Mouse (Mus musculus) myocyte (in vitro differentiated cells): ENCODE measurements around the gene Gif. TPM values are rescaled to one million over a fixed set of nuclear protein-coding genes. Genes with fewer than 3 reads are reported as not detected.

Experiments used
- H3K27me3 ChIP-seq: one replicate; pipeline ENCODE4 v1.6.1; 2011; ENCODE audit not compliant: control insufficient read depth, insufficient read depth, insufficient read length
- H3K36me3 ChIP-seq: one replicate; pipeline ENCODE4 v1.6.1; 2011; ENCODE audit not compliant: control insufficient read depth, insufficient read depth
- H3K4me2 ChIP-seq: one replicate; pipeline ENCODE4 v1.6.1; 2011; ENCODE audit warnings: low read depth, control low read depth
- H3K4me3 ChIP-seq: one replicate; pipeline ENCODE4 v1.5.1; 2011; ENCODE audit warnings: mild to moderate bottlenecking, control low read depth, moderate library complexity
- H3K79me2 ChIP-seq: one replicate; pipeline ENCODE4 v1.6.1; 2011; ENCODE audit not compliant: control insufficient read depth, insufficient read depth
- H3ac ChIP-seq: one replicate; pipeline ENCODE4 v1.6.1; 2011; ENCODE audit not compliant: control insufficient read depth, insufficient read length
- CEBPB ChIP-seq: IDR thresholded peaks from 2 replicates; pipeline ENCODE4 v1.6.1; 2011; ENCODE audit warnings: mild to moderate bottlenecking, moderate library complexity; ENCODE audit not compliant: poor library complexity, insufficient read depth, severe bottlenecking
- E2F4 ChIP-seq: IDR thresholded peaks from one replicate; pipeline ENCODE4 v1.6.1; 2011; ENCODE audit warnings: mild to moderate bottlenecking, control low read depth, moderate library complexity; ENCODE audit not compliant: insufficient read depth
- MAX ChIP-seq: IDR thresholded peaks from one replicate; pipeline ENCODE4 v1.6.1; 2011; ENCODE audit warnings: low read depth, mild to moderate bottlenecking, control low read depth
- POLR2A ChIP-seq: IDR thresholded peaks from one replicate; pipeline ENCODE4 v1.6.1; 2011; ENCODE audit warnings: low read depth, mild to moderate bottlenecking, control low read depth, moderate library complexity; ENCODE audit not compliant: insufficient read length
- REST ChIP-seq: IDR thresholded peaks from one replicate; pipeline ENCODE4 v1.6.1; 2011; ENCODE audit warnings: mild to moderate bottlenecking, control low read depth, moderate library complexity; ENCODE audit not compliant: insufficient read depth, insufficient read length
- SRF ChIP-seq: IDR thresholded peaks from one replicate; pipeline ENCODE4 v1.6.1; 2011; ENCODE audit warnings: low read depth; ENCODE audit not compliant: control insufficient read depth, insufficient read length
- TCF12 ChIP-seq: IDR thresholded peaks from one replicate; pipeline ENCODE4 v1.6.1; 2011; ENCODE audit warnings: mild to moderate bottlenecking, control low read depth; ENCODE audit not compliant: poor library complexity, insufficient read depth, severe bottlenecking
- TCF3 ChIP-seq: IDR thresholded peaks from one replicate; pipeline ENCODE4 v1.6.1; 2011; ENCODE audit warnings: low read depth, control low read depth; ENCODE audit not compliant: insufficient read length
- polyA plus RNA-seq: library from polyadenylated mRNA; unstranded; fragments of >200 nt; fragmentation: generic; extraction: Trizol; gene quantifications from one replicate; pipeline ENCODE4 v1.2.1, GENCODE M21; 2012; ENCODE audit warnings: missing spikeins

Gene Gif
- polyA plus RNA-seq, 1 experiment, result not detected

GRCm38 (mm10) chr19:11811688-11812365 lies 64.5 kb downstream of the Gif start:
- H3K4me3 ChIP-seq, result no peak overlapping the region
- no peaks in the 10 kb centered on the region for H3K27me3 ChIP-seq
- H3K36me3 ChIP-seq, result no peaks in the 10 kb centered on the region
- no peaks in the 10 kb centered on the region for H3K79me2 ChIP-seq
- no peak overlapping the region for H3ac ChIP-seq
- no peak overlapping the region for H3K4me2 ChIP-seq
- no peak for TF ChIP-seq REST
- no peak for TF ChIP-seq MAX
- TF ChIP-seq TCF12, result no peak
- no peak for TF ChIP-seq E2F4
- no peak for TF ChIP-seq CEBPB
- no peak for TF ChIP-seq TCF3
- no peak for TF ChIP-seq SRF
- TF ChIP-seq POLR2A, result no peak

Other genes starting within 250 kb of the Gif start
- gene Ms4a6b, start 231.0 kb upstream of the Gif start, polyA plus RNA-seq, result not detected
- 0.08 TPM for gene Ms4a4d, start 210.8 kb upstream of the Gif start, polyA plus RNA-seq
- 0.08 TPM for gene Ms4a6d, start 142.7 kb upstream of the Gif start, polyA plus RNA-seq
- not detected for gene Ms4a2, start 123.8 kb upstream of the Gif start, polyA plus RNA-seq
- gene Ms4a3, start 106.7 kb upstream of the Gif start, polyA plus RNA-seq, result not detected
- not detected for gene Oosp2, start 87.0 kb upstream of the Gif start, polyA plus RNA-seq
- gene Oosp1, start 56.4 kb upstream of the Gif start, polyA plus RNA-seq, result not detected
- gene Oosp3, start 50.5 kb upstream of the Gif start, polyA plus RNA-seq, result not detected
- gene Mrpl16, start 22.8 kb downstream of the Gif start, polyA plus RNA-seq, result 47.9 TPM
- gene Stx3, start 71.8 kb downstream of the Gif start, polyA plus RNA-seq, result 3.3 TPM
- not detected for gene Olfr1417, start 91.7 kb downstream of the Gif start, polyA plus RNA-seq
- not detected for gene Olfr1418, start 113.5 kb downstream of the Gif start, polyA plus RNA-seq
- gene Olfr1419, start 127.6 kb downstream of the Gif start, polyA plus RNA-seq, result not detected
- not detected for gene Olfr1420, start 139.0 kb downstream of the Gif start, polyA plus RNA-seq
- 13.9 TPM for gene Patl1, start 164.8 kb downstream of the Gif start, polyA plus RNA-seq
- 23.1 TPM for gene Osbp, start 218.4 kb downstream of the Gif start, polyA plus RNA-seq